Mouse (Mus musculus) common myeloid progenitor, adult 5-6 weeks (primary cell): ENCODE results near the gene Tnik. TPM values are rescaled to one million over a fixed set of nuclear protein-coding genes. Genes with fewer than 3 reads are reported as not detected.

Source experiments
- ATAC-seq: replicated peaks from 2 replicates; pipeline ENCODE4 v1.8.0; 2016; ENCODE audit warnings: low read depth, mild to moderate bottlenecking, moderate TSS enrichment, inconsistent platforms; ENCODE audit not compliant: poor library complexity, severe bottlenecking
- total RNA-seq: library from RNA; stranded (forward); fragments of 200-1000, 187-1606 nt; gene quantifications from 2 replicates; pipeline ENCODE4 v1.2.3, GENCODE M21; 2017

Tnik gene
- total RNA-seq, 1 experiment from 2014 or later, result 31.4 TPM

GRCm38 (mm10) chr3:28263948-28264840 is 1.2 kb downstream of the Tnik start:
- peak; percentile 40 for ATAC-seq

- ATAC-seq, result no peak
Measured at GRCm38 (mm10) chr3:28264841-28265150, 1.8 kb downstream of the Tnik start.

- ATAC-seq, result no peak
Measured at GRCm38 (mm10) chr3:28265183-28265582, 2.2 kb downstream of the Tnik start.

GRCm38 (mm10) chr3:28265656-28266055 is 2.6 kb downstream of the Tnik start:
- ATAC-seq, result no peak

GRCm38 (mm10) chr3:28267211-28267610 is 4.2 kb downstream of the Tnik start:
- no peak for ATAC-seq

- no peak for ATAC-seq
Measured at GRCm38 (mm10) chr3:28269716-28270115, 6.7 kb downstream of the Tnik start.

GRCm38 (mm10) chr3:28271884-28272283 is 8.9 kb downstream of the Tnik start:
- no peak for ATAC-seq

- no peak for ATAC-seq
Measured at GRCm38 (mm10) chr3:28274763-28275162, 11.7 kb downstream of the Tnik start.

GRCm38 (mm10) chr3:28289693-28290092 is 26.7 kb downstream of the Tnik start:
- no peak for ATAC-seq

GRCm38 (mm10) chr3:28301378-28301777 is 38.4 kb downstream of the Tnik start:
- peak; percentile 93 for ATAC-seq

- no peak for ATAC-seq
Measured at GRCm38 (mm10) chr3:28303915-28304314, 40.9 kb downstream of the Tnik start.

- ATAC-seq, result no peak
Measured at GRCm38 (mm10) chr3:28306852-28307251, 43.8 kb downstream of the Tnik start.

GRCm38 (mm10) chr3:28314438-28314837 is 51.4 kb downstream of the Tnik start:
- no peak for ATAC-seq

- ATAC-seq, result no peak
Measured at GRCm38 (mm10) chr3:28317339-28317738, 54.3 kb downstream of the Tnik start.

- no peak for ATAC-seq
Measured at GRCm38 (mm10) chr3:28321635-28322034, 58.6 kb downstream of the Tnik start.

- ATAC-seq, result no peak
Measured at GRCm38 (mm10) chr3:28325613-28326233, 62.7 kb downstream of the Tnik start.

GRCm38 (mm10) chr3:28332316-28332715 is 69.3 kb downstream of the Tnik start:
- ATAC-seq, result no peak

GRCm38 (mm10) chr3:28333869-28334268 is 70.9 kb downstream of the Tnik start:
- ATAC-seq, result no peak

- ATAC-seq, result no peak
Measured at GRCm38 (mm10) chr3:28334547-28334946, 71.5 kb downstream of the Tnik start.

GRCm38 (mm10) chr3:28340071-28340470 is 77.1 kb downstream of the Tnik start:
- no peak for ATAC-seq

GRCm38 (mm10) chr3:28343204-28343603 is 80.2 kb downstream of the Tnik start:
- no peak for ATAC-seq

GRCm38 (mm10) chr3:28343661-28344060 is 80.6 kb downstream of the Tnik start:
- no peak for ATAC-seq
